Mouse (Mus musculus) Muller cell, postnatal 12 days (primary cell): Measurements from ENCODE around the gene Umps.

ENCODE experiments used
- DNase-seq: peaks from one replicate; pipeline ENCODE4 v3.0.0-alpha.2; 2015; ENCODE audit errors: inconsistent ontology term

Umps gene

DNA sequence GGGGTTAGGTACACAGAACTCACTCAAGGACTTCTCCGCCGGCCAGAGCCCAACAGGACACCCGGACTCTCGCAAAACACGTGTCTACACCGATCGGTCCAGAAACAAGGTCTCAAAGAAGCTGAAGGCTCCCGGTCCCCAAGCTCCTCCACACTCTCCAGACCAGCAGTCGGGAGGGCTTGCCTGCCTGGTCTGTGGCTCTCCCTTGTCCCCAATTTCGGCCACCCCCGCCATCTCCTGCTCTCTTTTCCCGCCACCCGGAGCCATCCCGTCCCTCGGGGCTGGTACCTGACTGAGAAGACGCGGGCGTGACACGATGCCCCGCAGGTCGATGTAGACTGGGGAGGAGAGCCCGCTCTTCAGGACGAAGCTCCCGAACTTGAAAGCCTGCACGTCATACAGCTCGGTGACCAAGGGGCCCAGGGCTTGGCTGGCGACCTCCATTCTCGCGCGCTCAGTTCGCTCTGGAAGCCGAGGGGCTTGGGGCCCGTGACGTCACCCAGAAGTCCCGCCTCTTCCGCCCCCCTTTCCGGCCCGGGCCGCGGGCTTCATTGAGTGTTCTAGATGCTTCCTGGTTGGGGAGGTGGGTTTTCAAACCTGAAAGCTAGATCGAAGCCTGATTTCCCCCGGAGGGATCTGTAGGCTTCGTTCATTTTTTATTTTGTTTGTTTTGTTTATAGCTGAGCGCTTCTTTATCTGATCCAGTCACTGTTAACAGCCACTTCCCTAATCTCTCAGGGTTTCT, at the start of gene Umps:
Gene Umps, minus strand, starts transcription at position 501 of the 745 bp plus-strand sequence.
- peak; percentile 91 for DNase-seq

DNA sequence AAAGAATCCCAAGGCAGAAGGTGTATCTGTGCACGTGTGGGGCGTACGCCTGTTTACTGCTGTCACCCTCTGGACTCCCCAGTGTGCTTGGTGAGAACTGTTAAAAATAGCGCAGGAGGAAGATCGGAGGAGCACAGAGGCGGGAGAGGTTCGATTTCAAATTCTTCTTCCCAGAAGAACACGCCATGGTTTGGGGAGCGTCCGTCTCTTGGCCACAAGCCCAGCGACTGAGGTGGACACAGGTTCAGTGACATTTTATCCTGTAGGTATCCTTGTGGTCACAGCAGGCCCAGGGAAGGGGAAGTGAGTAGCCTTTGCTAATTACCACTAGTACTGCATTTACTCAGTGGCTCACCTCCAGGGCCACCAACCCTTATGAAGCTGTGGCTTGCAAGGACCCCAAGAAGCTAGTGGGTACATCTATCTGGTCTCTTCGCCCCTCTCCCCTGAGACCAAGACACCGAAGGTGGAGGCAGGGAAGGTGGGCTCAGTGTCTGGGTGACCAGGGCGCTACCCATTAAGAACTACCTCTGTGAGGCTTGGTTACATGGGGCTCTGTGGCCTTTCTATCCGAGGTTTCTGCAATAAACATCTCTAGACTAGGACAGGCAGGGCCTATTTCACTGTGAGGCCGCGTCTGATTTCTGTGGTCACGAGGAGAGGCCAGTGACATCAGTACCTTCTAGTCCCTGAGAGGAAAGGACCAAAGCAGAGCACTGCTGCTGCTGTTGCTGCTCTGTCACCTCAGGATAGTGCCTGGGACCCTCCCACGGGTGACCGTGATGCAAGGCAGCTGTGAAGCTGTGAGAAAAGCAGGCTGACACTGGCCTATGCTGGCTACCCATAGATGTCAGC, 45.4 kb upstream of the Umps start:
- DNase-seq = no peak

- DNase-seq = no peak
Observed at GRCm38 (mm10) chr16:34009567-34009966, 42.7 kb upstream of the Umps start.

DNA sequence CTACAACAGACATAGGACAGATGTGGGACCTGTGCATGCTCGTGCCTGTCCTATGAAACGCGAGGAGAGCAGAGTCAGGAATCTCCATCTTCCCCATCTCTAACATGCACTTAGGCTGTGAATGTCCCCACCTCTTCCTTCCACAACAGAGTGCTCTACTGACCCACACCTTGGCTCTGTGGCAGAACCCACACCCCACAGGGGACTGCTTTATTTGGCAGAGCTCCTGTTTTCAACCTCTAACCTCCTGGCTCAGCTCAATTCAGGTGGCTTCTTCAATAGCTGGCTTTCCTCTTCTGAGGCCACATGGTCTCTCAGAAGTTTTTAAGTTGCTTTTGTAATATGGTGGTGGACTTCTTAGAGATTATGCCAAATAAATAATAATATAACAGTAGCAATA, 39.1 kb upstream of the Umps start:
- DNase-seq = no peak

GRCm38 (mm10) chr16:34004128-34004578, 37.3 kb upstream of the Umps start:
- DNase-seq = no peak

- DNase-seq = no peak
Observed at GRCm38 (mm10) chr16:34003566-34004127, 36.8 kb upstream of the Umps start.

DNA sequence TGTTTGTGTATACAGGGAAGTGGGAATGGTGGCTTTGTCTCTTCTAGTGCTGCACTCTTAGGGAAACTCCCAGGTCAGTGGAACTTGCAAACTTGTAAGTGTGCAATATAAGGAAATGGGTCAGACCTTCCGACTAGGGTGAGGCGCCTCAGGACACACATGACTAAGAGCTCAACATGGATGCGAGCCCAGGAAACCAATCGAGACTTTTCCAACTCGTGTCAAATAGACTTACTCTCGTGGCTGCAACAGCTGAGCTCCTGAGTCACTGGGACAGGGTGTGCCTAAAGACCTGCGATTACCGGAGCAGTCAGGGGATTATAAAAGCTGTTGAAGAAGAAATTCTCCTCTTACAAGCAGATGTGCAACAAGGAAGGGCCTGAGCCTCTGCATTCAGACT, 33.9 kb upstream of the Umps start:
- no peak for DNase-seq

DNA sequence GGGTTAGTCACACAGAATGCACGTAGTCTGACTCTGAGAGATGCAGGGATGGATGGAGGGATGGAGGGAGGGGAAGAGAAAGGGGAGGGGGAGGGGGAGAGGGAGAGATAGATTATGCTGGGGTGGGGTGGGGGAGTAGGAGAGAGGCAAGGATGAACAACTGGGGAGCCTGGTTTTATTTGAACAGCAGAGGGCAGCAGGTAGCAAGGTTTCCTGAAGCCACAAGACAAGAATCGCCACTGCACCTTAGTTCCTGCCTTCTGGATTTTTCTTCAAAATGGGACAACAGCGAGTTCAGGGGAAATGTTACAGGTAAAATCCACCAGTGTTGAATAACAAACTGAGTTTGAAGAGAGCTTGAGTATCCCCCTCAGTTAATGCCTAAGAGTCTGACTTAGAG, 32.5 kb upstream of the Umps start:
- peak; percentile 36 for DNase-seq

- no peak for DNase-seq
Observed at GRCm38 (mm10) chr16:33998011-33998410, 31.2 kb upstream of the Umps start.

DNA sequence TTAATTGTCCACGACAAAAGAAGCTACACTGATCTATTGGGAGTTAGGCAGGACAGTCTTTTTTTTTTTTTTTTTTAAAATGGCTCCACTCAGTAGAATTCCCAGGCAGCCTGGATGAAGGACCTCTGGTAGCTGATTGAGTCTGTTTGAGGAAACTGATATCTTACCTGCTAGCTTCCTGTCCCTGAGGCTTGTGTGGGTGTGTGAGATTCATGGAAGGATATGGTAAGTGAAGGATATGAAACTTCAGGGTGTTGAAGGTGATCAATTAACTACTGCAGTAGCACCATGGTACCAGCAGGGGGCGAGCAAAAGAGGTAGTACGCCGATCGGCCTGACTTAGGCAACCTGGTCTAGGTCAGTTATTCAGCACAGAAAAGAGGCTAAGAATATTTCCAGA, 29.2 kb upstream of the Umps start:
- peak; percentile 27 for DNase-seq

DNA sequence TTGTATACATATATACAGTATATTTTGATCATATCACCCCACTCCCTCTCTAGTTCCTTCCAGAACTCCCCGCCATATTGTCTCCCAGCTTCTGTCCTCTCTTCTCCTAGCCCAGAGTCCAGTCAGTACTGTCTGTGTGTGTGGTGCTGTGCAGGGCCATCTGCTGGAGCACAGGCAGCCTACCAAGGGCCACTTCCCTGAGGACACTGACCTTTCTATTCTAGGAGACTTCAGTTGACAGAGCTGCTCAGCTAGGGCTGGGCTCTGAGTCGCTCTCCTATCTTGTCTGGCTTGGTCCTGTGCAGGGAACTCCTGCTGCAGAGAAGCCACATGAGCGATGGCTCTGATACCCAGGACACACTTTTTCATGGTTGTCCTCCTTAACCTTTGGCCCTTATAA, 28.7 kb upstream of the Umps start:
- no peak for DNase-seq

GRCm38 (mm10) chr16:33994321-33994720, 27.5 kb upstream of the Umps start:
- no peak for DNase-seq

GRCm38 (mm10) chr16:33990712-33991111, 23.9 kb upstream of the Umps start:
- no peak for DNase-seq

DNA sequence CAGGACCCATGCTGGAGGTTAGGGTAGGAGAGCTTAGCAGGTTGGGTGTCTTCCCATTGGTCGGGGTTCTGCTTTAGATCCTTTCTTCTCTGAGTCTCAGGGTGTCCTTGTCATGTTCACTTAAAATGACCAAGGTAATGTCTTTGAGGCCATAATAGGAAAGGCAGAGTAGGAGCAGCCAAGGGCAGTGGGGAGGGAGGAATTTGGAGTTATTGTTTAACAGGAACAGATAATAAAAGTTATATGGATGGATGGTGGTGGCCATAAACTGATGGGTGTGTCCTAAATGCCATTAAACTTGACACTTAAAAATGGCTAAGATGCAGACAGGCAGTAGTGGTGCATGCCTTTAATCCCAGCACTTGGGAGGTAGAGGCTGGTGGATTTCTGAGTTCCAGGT, 22.3 kb upstream of the Umps start:
- DNase-seq = no peak

- DNase-seq = no peak
Observed at GRCm38 (mm10) chr16:33988358-33989012, 21.6 kb upstream of the Umps start.

DNA sequence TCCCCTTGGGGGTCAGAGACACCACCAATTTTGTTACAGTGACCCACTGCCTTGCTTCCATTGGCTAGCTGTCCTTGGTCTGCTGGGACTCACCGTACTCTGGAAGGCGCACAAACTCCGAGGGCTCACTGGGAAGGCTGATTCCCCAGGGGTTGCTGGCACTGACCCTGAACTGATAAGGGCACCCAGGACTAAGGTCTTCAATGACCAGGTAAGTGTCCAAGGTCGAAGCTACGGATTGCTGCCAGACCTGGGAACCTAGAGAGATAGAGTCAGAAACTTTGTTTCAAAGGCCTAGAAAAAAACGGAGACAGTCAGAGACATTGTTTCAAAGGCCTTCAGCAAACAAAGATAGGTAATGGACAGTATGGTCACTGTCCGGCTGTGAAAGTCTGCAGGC, 20.2 kb upstream of the Umps start:
- no peak for DNase-seq

GRCm38 (mm10) chr16:33985372-33985771, 18.5 kb upstream of the Umps start:
- DNase-seq = no peak

- no peak for DNase-seq
Observed at GRCm38 (mm10) chr16:33983712-33984111, 16.9 kb upstream of the Umps start.

DNA sequence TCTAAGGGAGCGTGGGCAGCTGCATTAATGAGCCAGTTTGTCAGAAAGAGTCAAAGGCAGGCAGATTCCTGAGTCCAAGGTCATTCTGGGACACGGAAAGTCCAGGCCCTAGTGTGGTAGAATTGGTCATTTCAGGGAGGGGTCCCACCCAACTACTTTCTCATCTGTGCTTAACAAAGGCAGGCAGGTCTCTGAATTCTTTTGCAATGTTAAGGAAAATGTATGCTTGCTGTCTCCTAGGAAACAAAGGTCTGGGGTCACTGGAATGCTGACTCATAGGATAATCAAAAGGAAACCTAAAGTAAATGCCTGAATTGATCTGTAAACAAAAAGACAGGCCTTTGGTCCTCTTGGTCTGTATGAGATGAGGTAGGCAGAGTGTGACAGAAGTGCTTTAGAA, 13.0 kb upstream of the Umps start:
- peak; percentile 61 for DNase-seq

GRCm38 (mm10) chr16:33967283-33967640, 424 bp upstream of the Umps start:
- DNase-seq = no peak

- no peak for DNase-seq
Observed at GRCm38 (mm10) chr16:33965878-33966537, 830 bp downstream of the Umps start.

DNA sequence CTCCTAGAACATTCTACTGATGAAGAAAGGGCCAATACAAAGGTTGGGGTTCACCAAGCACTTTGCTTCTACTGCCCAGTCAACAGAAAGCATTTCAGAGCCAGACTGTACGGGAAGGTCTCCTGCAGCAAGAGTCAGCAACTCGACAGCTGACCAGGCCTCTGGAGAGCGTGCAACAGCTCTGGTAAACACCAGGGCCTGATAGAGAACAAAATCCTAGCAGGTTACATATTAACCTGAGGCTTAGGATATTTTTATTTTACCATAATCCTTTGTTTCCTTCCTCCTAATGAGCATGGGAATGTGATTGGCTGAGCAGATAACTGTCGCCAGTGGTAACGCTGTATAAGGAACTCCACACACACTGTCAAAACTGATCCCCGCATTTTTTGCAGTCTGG, 3.3 kb downstream of the Umps start:
- DNase-seq = no peak
